ENCODE assay signal across 17 mouse cellular contexts in genomic region chr8:91392261-91392660, GRCm38 (mm10).
DNase-seq lines count a peak whose midpoint lies in the region; ATAC-seq and TF ChIP-seq lines count a peak whose summit lies in the region.
"Had no signal": no experiment of that assay in that cellular context is flagged by ENCODE, and none has a peak within 500 bp of the region (broad histone marks: within the 10 kb centered on the region; RNA-seq: fewer than 3 reads in every experiment).

No protein-coding gene starts in this region.

- no peak overlapping the region for H3K4me2 ChIP-seq in limb, embryonic 15.5 days
- no peak overlapping the region for H3K4me2 ChIP-seq in embryonic facial prominence, embryonic 12.5 days (replicated peaks)
- no peak overlapping the region for H3K4me2 ChIP-seq in hindbrain, embryonic 13.5 days
- H3K4me2 ChIP-seq: hindbrain, embryonic 12.5 days; intestine, embryonic 15.5 days; midbrain, embryonic 11.5 days; neural tube, embryonic 15.5 days had no signal

- H3K27ac ChIP-seq in limb, embryonic 15.5 days, result 0 out of 2 replicates have a peak overlapping the region, but pooled peaks have one; percentile 24
- no peak overlapping the region for H3K27ac ChIP-seq in limb, embryonic 10.5 days
- 0 out of 2 replicates have a peak overlapping the region, but pooled peaks have one; percentile 5 for H3K27ac ChIP-seq in embryonic facial prominence, embryonic 12.5 days
- H3K27ac ChIP-seq in hindbrain, embryonic 13.5 days, result no peak overlapping the region
- H3K27ac ChIP-seq: hindbrain, embryonic 12.5 days; intestine, embryonic 15.5 days; neural tube, embryonic 15.5 days had no signal

- no peak for DNase-seq in limb, embryonic 10.5 days (ENCODE audit: low spot score)
- DNase-seq in Patski (ENCODE audit: low read depth, low spot score), result peak; percentile 54
- peak; percentile 61 to 77 for DNase-seq in kidney, postnatal 25 days
- no peak for DNase-seq in heart, postnatal 25 days (ENCODE audit: low spot score)
- DNase-seq: adrenal gland, postnatal 10 days; cerebellum, adult 2 months; lung, postnatal 14 days; right cerebral cortex, postnatal 4 days; thymus, postnatal 14 days had no signal

- in situ Hi-C loops in Patski (cut with MboI; ENCODE audit: low pct_unique_long_range_greater_than_20kb), result loop anchor here (5.0 to 25.0 kb wide), 4 partner anchors 75 to 1445 kb away; partner anchors contain the start of genes Irx5 and Mmp2

- intact Hi-C loops in heart, postnatal 25 days (cut with DNase I), result no loop called here

- no peak overlapping the region for H3K9ac ChIP-seq in limb, embryonic 15.5 days
- H3K9ac ChIP-seq in embryonic facial prominence, embryonic 12.5 days, result no peak overlapping the region
- H3K9ac ChIP-seq in hindbrain, embryonic 13.5 days, result no peak overlapping the region
- H3K9ac ChIP-seq: hindbrain, embryonic 12.5 days; intestine, embryonic 15.5 days; neural tube, embryonic 15.5 days had no signal

- 39% methylated on average over 7 of the region's 7 CpGs for WGBS in limb, embryonic 15.5 days
- WGBS in limb, embryonic 10.5 days, result 80% methylated on average over 7 of the region's 7 CpGs
- 37% methylated on average over 7 of the region's 7 CpGs for WGBS in embryonic facial prominence, embryonic 12.5 days
- 76% methylated on average over 7 of the region's 7 CpGs for WGBS in hindbrain, embryonic 13.5 days

- peaks cover 40% of the 10 kb centered on the region for H3K4me1 ChIP-seq in limb, embryonic 15.5 days
- H3K4me1 ChIP-seq in limb, embryonic 10.5 days, result peaks cover 40% of the 10 kb centered on the region
- H3K4me1 ChIP-seq in embryonic facial prominence, embryonic 12.5 days, result peaks cover 49% of the 10 kb centered on the region
- H3K4me1 ChIP-seq in hindbrain, embryonic 13.5 days (replicated peaks), result peaks cover 13% of the 10 kb centered on the region

- no peaks in the 10 kb centered on the region for H3K36me3 ChIP-seq in limb, embryonic 15.5 days
- no peaks in the 10 kb centered on the region for H3K36me3 ChIP-seq in limb, embryonic 10.5 days
- H3K36me3 ChIP-seq in embryonic facial prominence, embryonic 12.5 days, result no peaks in the 10 kb centered on the region
- no peaks in the 10 kb centered on the region for H3K36me3 ChIP-seq in hindbrain, embryonic 13.5 days
- H3K36me3 ChIP-seq: hindbrain, embryonic 12.5 days; intestine, embryonic 15.5 days; neural tube, embryonic 15.5 days had no signal

- POLR2A ChIA-PET in Patski (lab: Charles Lee), result interaction anchor here (0.6 kb wide), 1 partner anchor 680 kb away, joined by 3 read pairs; no protein-coding TSS in a partner anchor

- no peaks in the 10 kb centered on the region for H3K9me3 ChIP-seq in limb, embryonic 15.5 days
- no peaks in the 10 kb centered on the region for H3K9me3 ChIP-seq in limb, embryonic 10.5 days (replicated peaks)
- H3K9me3 ChIP-seq in embryonic facial prominence, embryonic 12.5 days, result no peaks in the 10 kb centered on the region
- H3K9me3 ChIP-seq in hindbrain, embryonic 13.5 days, result no peaks in the 10 kb centered on the region
- H3K9me3 ChIP-seq: hindbrain, embryonic 12.5 days; intestine, embryonic 15.5 days; neural tube, embryonic 15.5 days had no signal

- H3K27me3 ChIP-seq in limb, embryonic 15.5 days, result no peaks in the 10 kb centered on the region
- H3K27me3 ChIP-seq in limb, embryonic 10.5 days (ENCODE audit: low read depth, poor library complexity, severe bottlenecking), result peaks cover 3% of the 10 kb centered on the region; the same call in 1 of the 2 replicates
- H3K27me3 ChIP-seq in Patski, result no peaks in the 10 kb centered on the region
- no peaks in the 10 kb centered on the region for H3K27me3 ChIP-seq in embryonic facial prominence, embryonic 12.5 days
- H3K27me3 ChIP-seq in hindbrain, embryonic 13.5 days, result no peaks in the 10 kb centered on the region
- H3K27me3 ChIP-seq: hindbrain, embryonic 12.5 days; intestine, embryonic 15.5 days; neural tube, embryonic 15.5 days had no signal

- H3K4me3 ChIP-seq in limb, embryonic 15.5 days, result no peak overlapping the region
- H3K4me3 ChIP-seq in limb, embryonic 10.5 days, result no peak overlapping the region
- no peak overlapping the region for H3K4me3 ChIP-seq in embryonic facial prominence, embryonic 12.5 days
- H3K4me3 ChIP-seq in hindbrain, embryonic 13.5 days, result no peak overlapping the region
- H3K4me3 ChIP-seq: hindbrain, embryonic 12.5 days; intestine, embryonic 15.5 days; neural tube, embryonic 15.5 days had no signal

- ATAC-seq in limb, embryonic 15.5 days (ENCODE audit: insufficient number of reproducible peaks, low FRiP score, low TSS enrichment, low read depth), result no peak
- peak; percentile 75 for ATAC-seq in Patski
- ATAC-seq in embryonic facial prominence, embryonic 12.5 days (ENCODE audit: insufficient number of reproducible peaks, insufficient read depth, low FRiP score, low TSS enrichment), result no peak
- ATAC-seq in hindbrain, embryonic 13.5 days (ENCODE audit: low FRiP score), result no peak
- ATAC-seq: CD4-positive, CD25-positive, alpha-beta regulatory T cell, adult 4 months; intestine, embryonic 15.5 days had no signal

- TF ChIP-seq CTCF in Patski (IDR thresholded peaks at IDR 0.05), result no peak

- CTCF ChIA-PET in Patski (lab: Charles Lee), result interaction anchor here (1.4 to 4.8 kb wide), 2 partner anchors 12 to 82 kb away, joined by 4 to 27 read pairs; no protein-coding TSS in a partner anchor

Comparison
In these comparisons a context has a peak if more than half of its experiments do, and no peak if none do; other contexts are left out.
1. H3K27ac ChIP-seq: peak in limb, embryonic 15.5 days (single experiment) and embryonic facial prominence, embryonic 12.5 days (single experiment); none in limb, embryonic 10.5 days (single experiment) and hindbrain, embryonic 13.5 days (single experiment).
2. DNase-seq: peak in Patski (single experiment) and kidney, postnatal 25 days (2 of 2); none in limb, embryonic 10.5 days (single experiment) and heart, postnatal 25 days (single experiment).